Mouse (Mus musculus) embryonic fibroblast, embryonic 13.5 days (primary cell): ENCODE measurements around the gene Myo9a.

Experiments
- CTCF ChIP-seq: IDR thresholded peaks from 2 replicates; pipeline ENCODE4 v1.5.1; 2011; ENCODE audit warnings: mild to moderate bottlenecking, control low read depth, low read length, moderate library complexity, borderline replicate concordance; ENCODE audit not compliant: insufficient read depth
- POLR2A ChIP-seq: IDR thresholded peaks from 2 replicates; pipeline ENCODE4 v1.6.1; 2011; ENCODE audit warnings: low read depth, mild to moderate bottlenecking, control low read depth, low read length, moderate library complexity

DNA sequence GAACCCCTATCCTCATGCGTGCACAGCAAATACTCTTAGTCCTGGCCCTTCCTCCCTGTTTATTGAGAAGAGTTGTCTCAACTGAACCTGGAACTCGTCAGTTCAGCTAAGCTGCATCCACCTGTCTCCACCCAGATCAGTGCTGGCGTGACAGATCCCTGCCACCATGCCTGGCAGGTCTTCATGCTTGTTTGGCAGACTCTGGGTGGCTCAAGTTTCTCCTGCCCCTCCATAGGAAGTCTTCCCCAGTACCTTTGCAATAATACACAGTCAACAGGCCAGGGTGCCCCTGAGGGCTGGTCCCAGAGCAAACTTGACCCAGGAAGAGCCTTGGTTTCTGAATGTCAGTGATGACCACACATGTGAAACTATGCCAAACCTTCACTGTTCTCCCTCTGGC, 194.5 kb downstream of the Myo9a start:
- TF ChIP-seq POLR2A (no peak), CTCF (no peak)
